Mouse (Mus musculus): ENCODE data around the gene Car15. TPM values are rescaled to one million over a fixed set of nuclear protein-coding genes. Genes with fewer than 3 reads are reported as not detected.

Gene Car15
- total RNA-seq, 2 experiments from 2014 or later, result 11.7 to 14.4 TPM

DNA sequence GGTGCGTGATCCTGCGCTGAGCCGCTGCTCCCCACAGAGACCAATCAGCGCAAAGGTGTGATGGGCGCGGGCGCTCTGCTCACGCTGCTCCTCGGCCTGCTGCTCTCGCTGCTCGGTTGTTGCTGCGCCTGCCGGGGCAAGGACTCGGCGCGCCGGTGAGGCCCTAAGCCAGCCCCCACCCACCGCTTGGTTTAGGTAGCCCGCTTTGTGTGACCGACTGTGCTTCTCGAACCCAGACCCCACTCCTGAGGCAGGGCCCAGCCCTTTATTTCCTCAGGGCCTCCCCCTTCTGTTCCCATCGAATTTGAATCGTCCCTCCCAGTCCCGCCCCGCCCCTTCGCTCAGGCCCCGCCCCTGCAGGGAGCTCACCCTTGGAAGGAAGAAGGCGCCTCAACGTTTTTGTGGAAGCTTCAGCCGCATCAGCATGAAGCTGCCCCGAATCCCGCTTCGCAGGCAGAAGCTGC, 33.7 kb downstream of the Car15 start:
- DNase-seq (ENCODE audit: low spot score in 2 of 2), result no peak
- intact Hi-C loops (cut with DNase I), result no loop called here

DNA sequence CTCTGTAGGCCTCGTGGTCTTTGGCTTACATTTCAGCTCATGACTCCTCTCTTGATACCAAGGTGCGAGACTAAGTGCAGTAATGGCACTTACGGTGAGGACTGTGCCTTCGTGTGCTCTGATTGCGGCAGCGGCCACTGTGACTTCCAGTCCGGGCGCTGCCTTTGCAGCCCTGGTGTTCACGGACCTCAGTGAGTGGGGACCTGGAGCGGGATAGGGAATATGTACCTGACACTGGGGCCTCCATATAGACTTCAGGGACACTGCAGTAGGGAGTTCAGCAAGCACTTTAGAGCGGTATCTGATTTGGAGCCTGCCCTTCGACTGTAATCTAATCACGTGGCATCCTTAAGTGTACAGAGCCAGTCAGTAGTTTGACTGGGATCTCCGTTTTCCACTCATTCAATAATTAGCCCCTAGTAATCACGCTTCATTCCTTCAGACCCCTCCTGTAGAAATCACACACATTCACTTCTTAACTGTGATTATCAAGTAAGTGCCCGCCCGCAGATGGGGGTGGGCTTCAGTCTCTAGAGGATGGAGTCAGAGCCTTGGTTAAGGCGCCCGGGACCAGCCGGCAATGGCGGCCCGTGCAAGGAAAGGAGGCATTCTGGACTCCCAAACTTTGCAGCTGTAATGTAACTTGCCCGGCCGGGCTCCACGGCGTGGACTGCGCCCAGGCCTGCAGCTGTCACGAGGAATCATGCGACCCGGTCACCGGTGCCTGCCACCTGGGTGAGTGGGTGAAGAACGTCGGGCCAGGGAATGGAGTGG, 34.3 kb downstream of the Car15 start:
- intact Hi-C loops (cut with DNase I), result no loop called here
- DNase-seq (ENCODE audit: low spot score in 2 of 2), result no peak

DNA sequence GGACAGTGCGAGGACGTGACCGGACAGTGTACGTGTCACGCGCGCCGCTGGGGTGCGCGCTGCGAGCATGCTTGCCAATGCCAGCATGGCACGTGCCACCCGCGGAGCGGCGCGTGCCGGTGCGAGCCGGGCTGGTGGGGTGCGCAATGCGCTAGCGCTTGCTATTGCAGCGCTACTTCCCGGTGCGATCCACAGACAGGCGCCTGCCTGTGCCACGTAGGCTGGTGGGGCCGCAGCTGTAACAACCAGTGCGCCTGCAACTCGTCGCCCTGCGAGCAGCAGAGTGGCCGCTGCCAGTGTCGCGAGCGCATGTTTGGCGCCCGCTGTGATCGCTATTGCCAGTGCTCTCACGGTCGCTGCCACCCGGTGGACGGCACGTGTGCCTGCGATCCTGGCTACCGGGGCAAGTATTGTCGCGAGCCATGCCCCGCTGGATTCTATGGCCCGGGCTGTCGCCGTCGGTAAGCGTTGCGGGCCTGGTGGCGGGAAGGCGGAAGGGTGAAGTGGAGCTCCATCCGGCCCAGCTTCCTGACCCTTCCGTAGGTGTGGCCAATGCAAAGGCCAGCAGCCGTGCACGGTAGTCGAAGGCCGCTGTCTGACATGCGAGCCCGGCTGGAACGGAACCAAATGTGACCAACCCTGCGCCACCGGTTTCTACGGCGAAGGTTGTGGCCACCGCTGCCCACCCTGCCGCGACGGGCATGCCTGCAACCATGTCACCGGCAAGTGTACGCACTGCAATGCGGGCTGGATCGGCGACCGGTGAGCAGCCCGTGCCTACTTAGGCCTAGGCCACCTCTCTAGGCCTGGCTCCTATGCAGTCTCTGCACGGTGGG, 35.1 kb downstream of the Car15 start:
- intact Hi-C loops (cut with DNase I), result no loop called here
- DNase-seq (ENCODE audit: low spot score in 2 of 2), result peak; percentile 57 to 72

DNA sequence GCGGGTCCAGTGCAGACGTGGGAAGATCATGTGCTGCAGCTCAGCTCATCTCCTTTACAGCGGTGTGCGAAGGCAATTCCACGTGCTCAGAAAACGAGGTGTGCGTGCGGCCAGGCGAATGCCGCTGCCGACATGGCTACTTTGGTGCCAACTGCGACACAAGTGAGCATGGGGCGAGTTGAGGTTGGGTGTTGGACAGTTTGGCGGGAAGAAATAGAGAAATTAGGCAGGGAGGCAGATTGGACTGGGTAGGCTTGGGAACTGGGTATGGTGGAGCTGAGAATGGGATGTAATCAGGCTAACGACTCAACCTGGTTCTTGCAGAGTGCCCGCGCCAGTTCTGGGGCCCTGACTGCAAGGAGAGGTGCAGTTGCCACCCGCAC, 35.7 kb downstream of the Car15 start:
- intact Hi-C loops (cut with DNase I), result no loop called here

DNA sequence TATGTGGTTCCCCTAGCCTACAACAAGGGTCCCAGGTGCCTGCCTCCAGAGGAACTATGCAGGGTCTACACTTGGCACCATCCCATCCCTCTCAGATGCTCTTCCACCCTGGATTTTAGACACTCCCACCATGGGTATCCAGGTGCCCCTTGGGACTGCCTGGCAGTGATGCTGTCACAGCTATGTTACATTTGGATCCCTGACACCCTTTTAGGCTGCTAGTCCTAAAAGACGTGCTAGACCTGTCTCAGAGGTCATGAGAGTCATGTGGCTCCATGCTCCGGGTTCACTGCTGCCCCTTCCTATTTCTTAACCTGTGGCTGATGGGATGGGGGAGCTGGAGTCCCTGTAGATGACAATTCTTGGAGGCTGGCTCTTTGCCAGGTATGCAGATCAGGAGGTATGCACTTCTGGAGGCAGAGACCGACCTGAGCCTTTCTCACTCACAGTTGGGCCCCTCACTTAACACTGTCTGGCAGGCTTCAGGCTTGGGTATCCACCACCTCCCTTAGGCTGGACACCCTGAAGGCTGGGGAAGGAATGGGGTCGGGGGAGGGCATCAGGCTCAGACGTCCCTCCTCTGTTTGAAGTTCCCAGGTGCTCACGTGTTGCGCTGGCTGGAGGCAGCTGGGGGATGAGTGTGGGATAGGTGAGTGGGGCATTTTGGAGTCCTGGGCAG, 36.2 kb downstream of the Car15 start:
- no peak for DNase-seq (ENCODE audit: low spot score in 2 of 2)
- intact Hi-C loops (cut with DNase I), result no loop called here

More for the DNA sequence above, 35.7 kb downstream of the Car15 start:
- no peak for DNase-seq (ENCODE audit: low spot score in 2 of 2)

DNA sequence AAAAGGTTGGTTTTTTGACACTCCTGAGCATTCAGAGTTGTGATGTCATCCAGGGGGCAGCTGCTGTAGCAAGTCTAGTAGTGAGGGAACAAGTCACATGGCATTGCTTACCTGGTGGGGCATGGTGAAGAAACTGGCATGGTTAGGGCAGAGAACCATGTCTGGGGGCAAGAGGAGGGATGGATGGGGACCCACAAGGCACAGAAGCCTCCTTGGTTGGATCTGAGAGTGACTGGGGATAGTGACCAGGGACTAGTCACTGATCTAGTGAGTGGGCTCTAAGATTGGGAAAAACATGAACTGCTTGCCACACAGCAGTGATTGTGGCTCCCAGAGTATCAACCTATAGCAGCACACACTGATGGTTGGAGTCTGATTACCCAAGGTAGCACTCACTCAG, 38.6 kb downstream of the Car15 start:
- intact Hi-C loops (cut with DNase I), result no loop called here
- DNase-seq (ENCODE audit: low spot score in 2 of 2), result no peak

DNA sequence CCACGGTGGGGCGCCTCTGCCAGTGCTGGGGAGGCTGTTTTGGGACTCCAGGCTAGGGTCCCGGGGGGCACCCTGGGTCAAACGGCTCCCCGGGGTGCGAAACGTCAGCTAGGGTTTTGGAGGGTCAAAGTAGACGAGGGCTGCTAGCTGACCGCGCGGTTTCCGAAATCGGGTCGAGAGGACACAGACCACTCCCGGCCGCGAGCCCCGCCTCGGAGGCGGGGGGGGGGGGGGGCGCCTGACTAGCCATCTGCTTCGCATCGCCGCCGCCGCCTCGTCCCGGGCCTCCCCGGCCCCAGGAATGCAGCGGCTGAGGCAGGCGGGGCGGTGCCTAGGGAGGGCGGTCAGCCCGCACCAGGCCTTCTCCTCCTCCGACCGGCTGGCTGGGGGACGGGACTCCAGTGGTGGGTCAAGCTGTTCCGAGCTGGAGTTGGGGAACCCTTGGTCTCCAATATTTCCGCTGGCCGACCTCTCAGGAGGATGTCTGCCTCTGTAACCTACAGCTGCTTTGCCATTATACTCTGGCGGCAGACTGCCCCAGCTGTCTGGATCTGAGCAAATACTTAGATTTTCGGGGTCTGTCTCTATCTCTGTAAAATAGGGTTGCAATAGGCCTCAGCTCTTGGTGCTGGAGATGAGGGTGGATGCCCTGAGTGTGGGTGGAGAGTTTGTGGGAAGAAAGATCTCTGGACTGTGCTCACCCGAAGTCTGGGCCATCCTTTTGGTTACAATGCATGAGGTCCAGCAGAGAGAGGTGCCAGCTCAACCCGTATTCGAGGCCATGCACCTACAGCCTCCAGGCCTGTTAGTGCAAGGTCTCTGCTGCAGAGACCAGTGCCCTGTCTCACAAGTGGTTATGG, 39.6 kb downstream of the Car15 start:
- intact Hi-C loops (cut with DNase I), result no loop called here
- no peak for DNase-seq (ENCODE audit: low spot score in 2 of 2)

DNA sequence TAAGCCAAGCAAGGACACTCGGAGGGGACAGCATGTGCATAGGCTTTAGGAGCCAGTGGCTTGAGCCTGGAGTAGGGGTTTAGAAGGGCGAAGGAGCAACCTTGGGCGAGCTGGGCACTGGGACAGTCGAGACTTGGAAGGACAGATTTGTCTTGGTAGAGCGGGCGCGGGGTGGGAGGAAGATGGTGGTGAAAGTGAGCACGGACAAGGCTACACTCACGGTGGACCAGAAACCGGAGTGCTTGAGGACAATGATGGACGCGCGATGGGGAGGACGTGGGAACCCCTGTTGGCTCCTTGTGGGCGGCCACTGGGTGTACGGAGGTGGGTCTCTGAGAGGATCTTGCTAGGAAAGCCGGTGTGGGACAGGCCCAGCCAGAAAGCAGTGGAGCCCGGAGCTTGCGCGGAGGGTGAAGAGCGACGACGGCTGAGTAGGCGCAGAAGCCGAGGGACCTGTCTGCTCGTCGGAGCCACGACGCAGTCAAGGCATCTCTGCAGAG, 40.3 kb downstream of the Car15 start:
- no peak for DNase-seq (ENCODE audit: low spot score in 2 of 2)
- intact Hi-C loops (cut with DNase I), result no loop called here

DNA sequence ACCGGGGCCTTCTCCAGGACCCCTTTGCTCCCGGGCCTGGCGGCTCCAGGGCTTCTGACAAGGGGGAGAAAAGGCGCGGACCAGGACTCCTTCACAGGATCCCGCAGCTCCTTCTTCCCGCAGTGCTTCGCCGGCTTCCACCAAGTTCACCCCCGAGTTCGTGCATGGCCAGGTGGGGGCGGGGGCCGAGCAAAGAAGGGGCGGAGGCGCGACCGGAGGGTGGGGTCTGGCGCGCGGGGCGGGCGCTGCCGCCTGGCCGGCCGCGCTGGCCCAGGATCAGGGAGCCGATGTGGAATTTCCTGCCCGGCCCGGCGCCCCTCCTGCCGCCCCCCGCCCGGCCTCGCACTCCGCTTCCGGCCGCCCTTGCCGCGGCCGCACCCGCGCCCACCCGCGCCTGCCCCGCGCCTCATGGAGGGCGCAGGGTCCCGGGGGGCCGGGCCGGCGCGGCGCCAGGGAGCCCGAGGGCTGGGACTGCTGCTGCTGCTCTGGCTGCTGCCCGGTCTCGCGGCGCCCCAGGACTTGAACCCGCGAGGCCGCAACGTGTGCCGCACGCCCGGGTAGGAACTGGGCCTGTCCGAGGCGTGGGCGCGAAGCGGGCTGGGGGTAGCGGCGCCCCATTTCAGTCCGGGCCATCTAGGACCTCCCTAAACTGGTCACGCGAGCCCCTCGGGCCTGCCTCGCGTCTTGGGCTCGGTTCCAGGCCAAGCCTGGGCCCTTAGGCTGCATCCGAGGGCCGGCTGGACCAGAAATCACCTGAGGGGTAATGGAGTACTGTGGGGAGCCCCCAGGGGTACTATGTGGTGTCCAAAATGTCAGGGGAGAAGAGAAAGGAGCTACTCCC, 41.0 kb downstream of the Car15 start, which contains the start of gene Scarf2:
Gene Scarf2 (plus strand): TSS at position 312 of the 841 bp plus-strand sequence.
- intact Hi-C loops (cut with DNase I), result no loop called here
- DNase-seq (ENCODE audit: low spot score in 2 of 2), result no peak

DNA sequence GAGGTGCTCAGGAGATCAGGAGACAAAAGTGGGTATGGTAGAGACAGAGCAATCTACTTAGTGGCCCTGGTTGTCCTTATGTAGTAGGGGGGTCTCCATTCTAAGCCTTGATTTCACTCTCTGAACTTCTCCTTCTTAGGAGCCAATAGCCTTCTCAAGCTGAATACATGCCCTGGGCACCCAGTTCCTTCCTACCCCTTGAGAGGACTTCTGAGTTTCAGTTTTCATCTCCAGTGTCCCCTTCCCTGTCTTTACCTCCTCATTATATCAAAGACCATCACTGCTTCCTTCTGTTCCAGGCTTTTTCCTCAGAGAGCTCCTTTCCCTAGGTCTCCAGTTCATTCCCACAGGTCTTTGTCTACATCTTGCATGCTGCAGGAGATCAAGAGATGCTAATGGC, 41.6 kb downstream of the Car15 start:
- DNase-seq (ENCODE audit: low spot score in 2 of 2), result no peak
- intact Hi-C loops (cut with DNase I), result no loop called here

DNA sequence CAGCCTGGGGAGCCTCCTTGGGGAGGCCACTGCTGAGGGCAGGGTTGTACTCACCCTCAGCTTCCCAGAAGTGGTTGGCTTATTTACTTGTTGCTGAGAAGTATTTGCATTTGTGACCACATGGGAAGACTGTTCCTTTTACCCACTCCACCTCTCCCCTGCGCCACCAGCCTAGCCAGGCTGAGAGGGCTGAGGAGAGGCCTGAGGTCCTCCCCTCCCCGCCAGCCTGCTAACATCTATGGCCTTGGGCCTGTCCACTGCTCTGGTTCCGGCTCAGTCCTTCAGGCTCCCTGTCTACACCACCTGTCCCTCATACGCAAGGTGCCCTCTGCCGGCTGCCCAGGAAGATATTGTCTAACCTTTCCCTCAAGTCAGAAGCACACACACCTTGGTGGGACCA, 42.5 kb downstream of the Car15 start:
- DNase-seq (ENCODE audit: low spot score in 2 of 2), result no peak
- intact Hi-C loops (cut with DNase I), result no loop called here

DNA sequence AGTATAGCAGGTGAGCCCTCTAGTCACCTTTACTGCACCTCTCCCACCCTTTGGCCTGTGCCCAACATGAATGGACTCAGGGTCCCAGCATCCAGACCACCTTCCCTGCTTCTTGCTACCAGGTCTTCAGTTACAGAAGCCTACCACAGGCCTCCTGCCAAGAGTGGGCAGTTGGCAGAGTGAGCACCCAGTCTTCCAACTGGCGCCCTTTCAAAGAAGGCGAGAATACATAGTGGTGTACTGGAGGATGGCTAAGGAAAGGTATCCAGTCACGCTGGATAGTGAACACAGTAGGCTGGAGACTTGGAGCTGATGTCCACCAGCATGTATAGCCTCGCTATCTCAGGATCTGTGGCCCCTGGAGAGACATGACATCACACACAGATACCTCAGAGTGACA, 44.1 kb downstream of the Car15 start:
- peak in 1 of 2 experiments; percentile 39 for DNase-seq (ENCODE audit: low spot score in 2 of 2)
- intact Hi-C loops (cut with DNase I), result no loop called here

DNA sequence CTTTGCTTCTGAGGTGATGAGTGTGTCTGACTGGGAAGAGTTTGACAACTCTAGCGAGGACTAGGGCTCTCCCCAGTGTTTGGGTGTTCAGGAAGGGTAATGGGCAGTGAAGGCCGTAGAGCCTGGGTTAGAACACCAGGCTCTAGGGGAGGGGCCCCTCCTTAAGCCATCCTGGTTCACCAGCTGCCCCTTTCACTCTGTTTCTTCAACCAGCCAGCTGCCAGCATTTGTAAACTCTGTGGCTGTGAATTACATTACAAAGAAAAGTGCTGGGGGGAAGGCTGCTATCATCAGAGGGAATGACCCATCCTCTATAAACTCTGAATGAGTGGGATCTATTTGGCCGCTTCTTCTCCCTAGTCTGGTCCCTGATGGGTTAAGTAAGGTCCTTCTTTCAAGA, 45.4 kb downstream of the Car15 start:
- intact Hi-C loops (cut with DNase I), result no loop called here
- no peak for DNase-seq (ENCODE audit: low spot score in 2 of 2)

DNA sequence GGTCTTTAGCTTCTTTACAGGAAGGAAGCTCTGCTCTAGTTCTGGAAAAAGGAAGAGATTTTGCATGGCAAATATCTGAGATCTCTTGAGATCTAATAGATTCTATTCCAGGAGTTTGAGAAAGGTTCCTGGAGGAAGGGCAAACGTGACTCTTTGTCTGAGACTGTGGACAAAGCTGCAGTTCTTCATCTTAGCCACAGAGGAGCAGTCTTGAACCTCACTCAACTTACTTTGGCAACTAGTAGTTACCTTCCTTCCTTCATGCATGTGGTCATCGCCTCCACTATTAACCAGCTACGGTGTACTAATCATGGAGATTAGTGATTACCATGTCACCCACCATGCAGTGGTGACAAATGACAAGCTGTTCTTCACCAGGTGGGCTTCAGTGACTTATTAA, 52.8 kb downstream of the Car15 start:
- intact Hi-C loops (cut with DNase I), result no loop called here
- DNase-seq (ENCODE audit: low spot score in 2 of 2), result no peak

Other genes with a start within 250 kb of the Car15 start
- 10 to 100 TPM; 43.6 to 80.2 TPM for gene Smpd4, start 219.0 kb downstream of the Car15 start, total RNA-seq (2021)
- 10 to 100 TPM; 25.5 to 25.8 TPM for gene Ccdc74a, start 191.9 kb downstream of the Car15 start, total RNA-seq (2021)
- gene Med15, start 105.5 kb downstream of the Car15 start, total RNA-seq (2021), result 10 to 100 TPM; 63.3 to 90.2 TPM
- 100 to 1,000 TPM in 1 of 2 experiments, 10 to 100 TPM in 1; 92.5 to 110 TPM for gene Klhl22, start 78.7 kb downstream of the Car15 start, total RNA-seq (2021)
- gene Scarf2, start 41.1 kb downstream of the Car15 start, total RNA-seq (2021), result 1 to 10 TPM; 3.4 to 3.8 TPM
- gene B830017H08Rik, start 5.2 kb downstream of the Car15 start, total RNA-seq (2021), result 1 to 10 TPM; 2.9 to 4.6 TPM
- gene Gm20518, start 53.3 kb upstream of the Car15 start, total RNA-seq (2021), result 1 to 10 TPM; 1.3 to 2.2 TPM
- not detected for gene Tssk1, start 55.9 kb upstream of the Car15 start, total RNA-seq (2021)
- gene Dgcr2, start 60.2 kb upstream of the Car15 start, total RNA-seq (2021), result 100 to 1,000 TPM in 1 of 2 experiments, 10 to 100 TPM in 1; 92.6 to 103 TPM
- not detected for gene Tssk2, start 60.3 kb upstream of the Car15 start, total RNA-seq (2021)
- gene Ess2, start 73.0 kb upstream of the Car15 start, total RNA-seq (2021), result 10 to 100 TPM; 26.1 to 31.1 TPM
- gene Gsc2, start 76.7 kb upstream of the Car15 start, total RNA-seq (2021), result not detected
- gene Slc25a1, start 89.9 kb upstream of the Car15 start, total RNA-seq (2021), result 10 to 100 TPM; 38.5 to 44.9 TPM
- not detected for gene Vpreb2, start 142.1 kb upstream of the Car15 start, total RNA-seq (2021)
- 100 to 1,000 TPM in 1 of 2 experiments, 10 to 100 TPM in 1; 86.3 to 105 TPM for gene Dgcr6, start 214.5 kb upstream of the Car15 start, total RNA-seq (2021)